Mouse (Mus musculus): ENCODE results near the gene Gm7075.
"Not testable (repeated sequence)": the region's sequence is repeated elsewhere in the genome, so short reads cannot be mapped to it uniquely, and the experiment has no call there.

The Gm7075 gene

DNA sequence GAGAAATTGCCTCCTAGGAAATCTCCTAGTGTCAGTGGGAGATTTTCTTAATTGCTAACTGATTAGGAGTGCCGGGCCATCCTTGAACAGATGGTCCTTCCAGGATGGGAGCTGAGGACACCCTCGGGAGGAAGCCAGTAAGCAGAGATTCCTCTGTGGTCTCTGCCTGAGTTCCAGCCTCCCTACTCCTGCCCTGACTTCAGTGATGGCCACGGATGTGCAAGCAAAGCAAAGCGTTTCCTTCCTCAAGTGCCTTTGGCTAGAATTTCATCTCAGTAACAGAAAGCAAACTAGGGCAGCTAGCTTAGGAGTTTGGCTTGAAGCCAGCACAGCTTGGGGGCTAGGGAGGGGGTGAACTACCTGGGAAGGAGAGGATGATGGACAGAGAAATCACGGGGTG, 4.5 kb downstream of the Gm7075 start:
- no peak for DNase-seq

DNA sequence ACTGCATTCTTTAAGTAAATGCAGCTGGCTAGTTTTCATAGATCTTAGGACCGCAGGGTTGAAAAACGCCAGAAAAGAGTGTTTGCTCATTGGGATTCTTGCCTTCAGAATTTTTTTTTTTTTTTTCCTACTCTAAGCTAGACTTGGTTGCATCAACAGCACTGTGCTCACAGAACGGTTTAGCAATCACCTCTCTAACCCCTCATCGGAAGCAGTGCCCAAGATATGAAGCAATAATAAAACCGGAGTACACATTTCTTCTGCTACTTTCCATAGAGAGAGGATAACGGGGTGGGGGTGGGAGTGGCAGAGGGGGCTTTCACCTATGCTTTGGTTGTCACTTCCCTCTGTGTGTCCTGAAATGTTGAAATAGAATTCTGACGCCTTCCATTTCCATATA, 5.7 kb downstream of the Gm7075 start:
- DNase-seq, result no peak

DNA sequence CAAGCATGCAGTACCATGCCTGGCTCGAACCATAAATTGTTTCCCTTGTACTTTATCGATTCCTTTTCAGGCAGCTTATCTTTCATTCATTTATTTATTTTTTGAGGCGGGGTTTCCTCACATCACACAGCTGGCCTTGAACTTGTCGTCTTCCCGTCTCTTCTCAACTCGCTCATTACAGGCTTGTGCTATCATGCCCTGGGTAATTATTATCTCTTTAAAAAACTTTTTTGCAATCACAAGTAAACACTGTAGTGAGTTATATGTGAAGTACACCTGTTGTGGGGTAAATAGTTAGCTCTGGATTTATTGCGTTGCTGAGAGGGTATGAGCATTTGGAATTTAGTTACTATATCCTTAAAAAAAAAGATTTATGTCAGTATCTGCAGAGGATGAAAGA, 6.3 kb downstream of the Gm7075 start:
- no peak for DNase-seq

DNA sequence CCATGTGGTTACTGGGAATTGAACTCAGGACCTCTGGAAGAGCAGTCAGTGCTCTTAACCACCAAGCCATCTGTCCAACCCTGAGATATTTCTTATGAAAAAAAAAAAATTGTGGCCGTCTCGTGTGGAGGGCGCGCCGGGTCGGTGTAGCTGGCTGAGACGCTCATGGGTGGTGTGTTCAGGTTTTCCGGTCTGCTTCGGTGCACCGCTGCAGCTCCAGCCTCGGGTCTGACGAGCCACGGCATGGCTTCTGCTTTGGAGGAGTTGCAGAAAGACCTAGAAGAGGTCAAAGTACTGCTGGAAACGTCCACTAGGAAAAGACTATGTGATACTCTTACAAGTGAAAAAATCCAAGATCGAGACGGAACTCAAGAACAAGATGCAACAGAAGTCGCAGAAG, 8.8 kb downstream of the Gm7075 start:
- no peak for DNase-seq

DNA sequence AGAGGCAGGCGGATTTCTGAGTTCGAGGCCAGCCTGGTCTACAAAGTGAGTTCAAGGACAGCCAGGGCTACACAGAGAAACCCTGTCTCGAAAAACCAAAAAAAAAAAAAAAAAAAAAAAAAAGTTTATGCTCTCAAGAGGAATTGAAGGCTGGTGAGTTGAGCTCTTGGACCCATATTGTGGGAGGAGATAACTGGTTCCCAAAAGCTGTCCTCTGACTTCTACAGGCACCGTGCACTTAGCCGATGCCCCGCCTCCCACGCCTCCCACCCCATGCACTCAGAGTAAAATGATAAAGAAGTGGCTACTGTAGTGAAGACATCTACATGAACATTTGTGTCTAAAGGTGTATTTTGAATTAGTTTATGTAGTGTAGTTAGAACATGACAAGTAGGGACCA, 9.9 kb downstream of the Gm7075 start:
- not testable (repeated sequence) for DNase-seq

DNA sequence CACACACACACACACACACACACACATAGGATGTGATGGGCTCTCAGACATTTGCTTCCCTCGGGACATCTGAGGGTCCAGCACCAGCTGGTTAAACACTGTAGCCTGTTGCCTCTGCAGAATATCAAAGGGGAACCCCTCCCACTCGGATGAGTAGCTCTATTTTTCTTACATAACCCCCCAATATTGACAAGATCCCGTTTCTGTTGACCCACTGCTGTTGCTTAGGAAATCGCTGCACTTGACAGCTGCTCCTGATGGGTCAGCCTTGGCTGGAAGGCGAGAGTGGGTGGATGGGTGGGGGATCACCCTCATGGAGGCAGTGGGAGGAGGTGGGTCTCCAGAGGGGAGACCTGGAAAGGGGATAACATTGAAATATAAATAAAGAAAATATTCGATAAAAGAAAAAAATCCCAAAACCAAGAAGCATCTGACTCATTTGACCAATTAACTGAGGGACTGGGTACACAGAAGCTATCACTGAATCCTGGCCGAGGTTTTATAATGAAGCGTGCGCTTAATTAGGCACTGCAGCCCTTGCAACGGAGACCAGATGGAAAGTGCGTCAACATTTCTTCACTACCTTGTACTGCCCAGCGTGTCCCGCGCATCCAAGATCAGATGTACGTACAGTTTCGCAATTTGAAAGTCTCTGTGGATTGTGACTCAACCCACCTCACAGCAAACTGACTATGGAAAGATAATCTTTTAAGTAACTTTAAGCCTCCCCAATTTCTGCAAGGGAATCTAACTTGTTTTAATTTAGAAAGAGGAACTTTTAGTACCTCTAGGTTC, 11.2 kb downstream of the Gm7075 start:
- DNase-seq, result no peak

DNA sequence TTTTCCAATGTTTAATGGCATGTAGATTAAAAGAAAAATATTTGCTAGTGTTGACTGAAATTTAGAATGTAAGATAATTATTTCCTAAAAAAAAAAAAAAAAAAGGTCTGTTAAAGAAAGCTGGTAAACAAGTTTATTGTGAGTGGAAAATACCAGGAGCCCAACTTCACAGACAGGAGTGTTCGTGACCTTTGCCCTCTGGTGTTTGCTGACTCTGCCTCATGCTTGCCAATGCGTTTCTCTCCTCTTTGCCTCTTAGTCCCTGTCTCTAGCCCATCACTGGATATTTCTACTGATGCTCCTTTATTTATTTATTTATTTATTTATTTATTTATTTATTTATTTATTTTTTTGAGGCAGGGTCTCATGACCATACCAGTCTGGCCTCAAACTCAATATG, 18.0 kb downstream of the Gm7075 start:
- DNase-seq, result no peak

DNA sequence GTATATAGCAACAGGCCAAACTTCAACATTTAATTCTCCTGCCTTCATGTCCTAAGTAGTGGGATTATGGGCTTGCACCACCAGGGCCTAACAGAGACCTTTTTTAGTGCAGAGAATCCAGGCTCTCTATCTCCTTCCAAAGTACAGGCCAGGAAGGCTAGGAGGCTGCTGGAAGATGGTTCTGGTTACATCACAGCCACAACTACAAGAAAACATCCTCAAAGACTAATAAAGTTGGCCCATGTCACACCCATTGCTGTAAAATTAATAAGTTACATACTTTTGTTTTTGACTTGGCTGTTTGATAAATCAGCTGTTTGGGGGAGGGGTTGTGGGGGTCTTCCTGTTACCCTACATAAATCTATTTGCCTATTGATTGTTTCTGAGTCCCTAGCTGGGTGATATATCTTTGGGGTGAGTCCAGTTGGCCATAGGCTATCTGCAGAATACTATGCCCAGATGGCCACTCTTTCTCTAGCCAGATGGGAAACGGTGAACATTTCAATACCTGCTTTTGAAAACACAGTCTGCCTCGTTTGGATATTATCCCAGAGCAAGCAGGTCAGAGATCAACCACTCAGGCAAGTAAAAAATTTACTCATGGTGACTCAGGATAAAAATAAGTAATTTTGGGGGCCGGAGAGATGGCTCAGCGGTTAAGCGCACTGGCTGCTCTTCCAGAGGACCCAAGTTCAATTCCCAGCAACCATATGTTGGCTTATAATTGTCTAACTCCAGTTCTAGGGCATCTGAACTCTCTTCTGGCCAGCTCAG, 18.7 kb downstream of the Gm7075 start:
- no peak for DNase-seq

DNA sequence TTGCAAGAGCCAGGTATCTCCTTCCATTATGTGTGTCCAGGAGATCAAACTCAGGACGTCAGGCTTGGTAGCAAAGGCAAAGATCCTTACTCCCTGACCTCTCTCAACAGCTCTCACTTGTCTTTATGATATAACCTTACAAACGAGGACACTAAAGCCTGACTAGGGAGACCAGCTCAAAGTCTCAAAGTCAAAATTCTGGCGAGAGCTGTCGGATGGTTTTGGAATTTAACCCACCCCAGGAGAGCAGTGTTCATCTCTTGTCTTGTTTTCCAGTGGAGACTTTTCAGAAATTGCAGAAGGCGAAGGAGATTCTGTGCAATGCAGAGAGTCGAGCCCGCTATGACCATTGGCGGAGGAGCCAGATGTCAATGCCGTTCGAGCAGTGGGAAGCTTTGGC, 24.6 kb downstream of the Gm7075 start:
- no peak for DNase-seq

DNA sequence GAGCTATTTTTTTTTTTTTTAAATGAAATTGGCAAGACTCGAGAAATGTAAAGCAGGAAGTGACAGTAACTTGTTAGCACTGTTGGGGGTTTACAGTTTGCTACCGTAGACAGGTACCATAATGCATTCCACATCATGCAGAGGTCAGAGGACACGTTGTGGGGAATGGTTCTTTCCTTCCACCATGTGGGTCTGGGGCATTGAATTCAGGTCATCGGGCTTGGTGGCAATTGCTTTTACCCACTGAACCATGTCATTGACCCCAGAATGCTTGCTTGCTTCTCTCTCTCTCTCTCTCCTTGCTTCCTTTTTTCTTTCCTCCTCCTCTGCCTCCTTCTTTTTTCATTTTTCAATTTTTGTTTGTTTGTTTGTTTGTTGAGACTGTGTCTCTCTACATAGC, 32.6 kb downstream of the Gm7075 start:
- no peak for DNase-seq

DNA sequence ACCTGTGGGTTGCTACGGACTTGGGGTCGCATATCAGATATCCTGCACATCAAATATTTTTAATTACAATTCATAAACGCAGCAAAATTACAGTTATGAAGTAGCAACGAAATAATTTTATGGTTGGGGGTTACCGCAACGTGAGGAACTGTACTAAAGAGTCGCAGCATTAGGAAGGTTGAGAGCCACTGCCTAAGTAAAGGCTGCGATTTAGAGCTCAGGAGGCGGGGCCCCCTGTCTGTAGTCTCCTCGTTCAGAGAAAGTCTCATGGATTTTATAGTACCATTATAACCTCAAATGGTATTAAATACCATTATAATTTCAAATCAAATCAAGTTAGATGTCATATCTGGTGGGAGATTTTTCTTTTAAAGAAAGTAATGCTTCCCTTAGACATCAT, 34.6 kb downstream of the Gm7075 start:
- DNase-seq, result no peak

DNA sequence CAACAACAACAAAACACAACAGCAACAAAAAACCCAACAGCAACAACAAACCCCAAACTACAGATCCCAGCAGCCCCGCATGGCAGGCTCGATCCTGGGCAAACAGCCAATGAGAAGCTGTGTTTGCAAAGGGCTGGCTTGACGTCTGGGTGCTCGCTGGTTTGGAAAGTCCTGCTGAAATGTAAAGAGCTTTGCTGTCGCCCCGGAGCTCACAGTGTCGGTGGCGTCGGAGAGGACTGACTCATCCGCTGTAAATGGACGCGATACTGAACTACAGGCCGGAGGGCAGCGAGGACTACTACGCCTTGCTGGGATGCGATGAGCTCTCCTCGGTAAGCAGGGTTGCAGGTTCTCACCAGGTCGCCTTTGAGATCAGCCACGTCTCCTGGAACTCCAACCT, 35.1 kb downstream of the Gm7075 start:
- peak; percentile 91 for DNase-seq

DNA sequence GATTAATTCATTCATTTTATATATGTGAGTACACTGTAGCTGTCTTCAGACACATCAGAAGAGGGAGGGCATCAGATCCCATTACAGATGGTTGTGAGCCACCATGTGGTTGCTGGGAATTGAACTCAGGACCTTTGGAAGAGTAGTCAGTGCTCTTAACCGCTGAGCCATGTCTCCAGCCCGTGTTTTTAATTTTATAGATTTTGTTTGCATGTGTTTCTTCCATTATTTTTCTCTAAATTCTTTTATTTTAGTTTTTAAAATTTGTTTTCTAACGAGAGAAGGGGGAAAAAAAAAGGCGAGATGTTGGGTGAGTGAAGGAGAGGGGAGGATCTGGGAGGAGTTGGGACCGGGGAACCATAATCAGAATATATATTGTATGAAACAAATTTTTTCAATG, 35.7 kb downstream of the Gm7075 start:
- not testable (repeated sequence) for DNase-seq

DNA sequence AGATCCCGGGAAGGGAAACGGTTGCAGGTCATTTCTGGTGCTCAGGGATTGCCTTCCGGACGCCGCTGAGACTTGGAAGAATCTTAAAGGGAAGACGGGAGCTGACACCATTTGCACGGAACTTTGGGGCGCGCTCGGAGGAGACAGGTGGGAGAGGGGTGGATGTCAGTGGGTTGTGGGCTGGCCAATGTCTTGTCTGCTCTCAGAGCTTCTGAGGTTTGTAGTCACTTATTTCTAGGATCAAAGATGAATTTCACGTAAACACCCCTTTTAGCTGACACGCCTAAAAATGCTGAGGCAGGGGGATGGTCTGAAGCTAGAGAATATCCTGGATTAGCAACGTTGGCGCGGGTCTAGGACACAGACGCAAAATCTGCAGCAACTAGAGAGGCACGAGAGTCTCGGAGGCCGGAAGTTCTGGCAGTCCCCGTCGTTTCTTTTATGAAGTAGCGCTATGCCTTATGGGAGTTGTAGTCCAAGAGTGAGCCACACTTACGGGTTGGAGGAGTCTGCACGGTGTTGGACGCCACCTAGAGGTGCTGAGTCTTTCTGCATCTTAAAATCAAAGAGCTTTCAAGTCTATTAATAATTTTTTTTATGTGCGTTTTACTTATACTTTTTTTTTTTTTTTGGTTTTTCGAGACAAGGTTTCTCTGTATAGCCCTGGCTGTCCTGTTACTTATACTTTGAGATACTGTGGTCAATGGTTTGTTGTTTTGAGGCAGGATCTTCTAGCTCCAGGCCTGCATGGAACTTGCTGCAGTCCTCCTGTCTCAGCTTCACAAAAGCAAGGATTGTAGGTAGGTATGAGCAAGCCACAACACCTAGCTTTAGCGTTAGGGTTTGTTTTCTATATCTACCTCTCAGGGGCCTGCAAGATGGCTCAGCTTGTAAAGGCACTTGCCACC, 39.0 kb downstream of the Gm7075 start, which contains the start of gene Dnajc12:
Gene Dnajc12 (plus strand): TSS at position 72 of the 908 bp plus-strand sequence.
- DNase-seq, result peak; percentile 89

DNA sequence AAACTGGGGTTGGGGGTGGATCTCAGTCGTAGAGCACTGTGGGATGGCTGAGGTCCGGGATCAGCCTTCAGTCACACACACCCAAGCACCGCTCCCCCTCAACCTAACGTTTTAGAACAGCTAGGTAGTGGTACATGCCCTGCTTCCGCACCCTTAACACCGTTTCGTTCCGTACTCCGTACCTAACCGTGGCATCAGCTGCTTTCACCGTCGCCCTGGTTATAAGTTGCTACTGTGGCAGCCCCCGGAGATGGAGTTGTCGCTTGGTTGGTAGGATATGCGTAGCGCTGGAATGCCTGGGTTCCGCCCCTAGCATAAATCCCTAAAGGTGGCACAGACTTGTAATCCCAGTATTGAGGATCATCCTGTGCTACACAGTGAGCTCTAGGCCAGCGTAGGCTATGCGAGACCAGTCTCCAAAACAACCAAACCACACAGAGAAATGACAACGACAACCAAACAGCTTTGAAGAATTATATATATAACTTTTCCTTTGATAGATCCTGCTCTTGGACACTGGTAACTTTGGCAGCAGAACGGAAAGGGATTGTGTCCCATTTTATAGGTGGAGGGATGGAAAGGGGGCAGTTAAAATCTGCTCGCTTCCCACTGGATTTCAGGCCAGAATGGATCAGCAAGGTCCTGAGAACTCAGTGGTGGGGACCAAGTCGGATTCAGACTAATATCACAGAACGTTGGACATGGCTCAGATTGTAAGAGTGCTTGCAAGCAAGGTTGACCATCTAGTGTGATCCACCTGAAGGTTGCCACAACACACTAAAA, 39.9 kb downstream of the Gm7075 start, which contains the start of gene Sirt1:
Gene Sirt1 (minus strand): TSS at position 207 of the 783 bp plus-strand sequence.
- DNase-seq, result peak; percentile 14

DNA sequence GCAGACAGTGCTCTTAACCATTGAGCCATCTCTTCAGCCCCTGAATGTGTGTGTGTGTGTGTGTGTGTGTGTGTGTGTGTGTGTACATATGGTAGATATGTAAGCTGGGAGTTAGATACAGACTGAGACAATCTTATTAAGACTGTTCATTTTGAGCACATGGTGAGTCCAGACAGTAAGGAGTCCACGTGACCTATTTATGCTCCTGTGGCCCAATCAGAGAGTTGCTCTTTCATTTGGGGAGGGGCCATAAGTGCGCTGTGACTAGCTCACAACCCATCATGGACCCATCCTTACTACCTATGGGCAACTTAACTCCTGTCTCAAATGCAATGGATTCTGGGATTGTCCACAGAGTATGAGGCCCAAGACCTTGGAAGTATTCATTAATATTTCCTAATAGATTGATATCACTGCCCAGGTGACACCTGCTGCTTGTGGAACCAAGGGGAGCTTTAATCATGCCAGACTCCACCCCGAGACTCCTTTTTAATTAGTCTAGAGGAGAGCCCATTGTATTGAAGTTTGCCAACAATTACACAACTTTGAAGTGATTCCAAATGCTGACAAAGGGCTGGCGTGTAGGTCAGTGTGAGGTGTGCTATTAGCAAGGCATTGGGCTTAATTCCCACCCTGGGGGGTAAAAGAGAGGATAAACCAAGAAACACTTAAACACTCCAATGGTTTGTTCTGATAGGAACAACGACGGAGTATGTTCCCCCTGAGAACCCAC, 42.5 kb downstream of the Gm7075 start:
- DNase-seq, result no peak

DNA sequence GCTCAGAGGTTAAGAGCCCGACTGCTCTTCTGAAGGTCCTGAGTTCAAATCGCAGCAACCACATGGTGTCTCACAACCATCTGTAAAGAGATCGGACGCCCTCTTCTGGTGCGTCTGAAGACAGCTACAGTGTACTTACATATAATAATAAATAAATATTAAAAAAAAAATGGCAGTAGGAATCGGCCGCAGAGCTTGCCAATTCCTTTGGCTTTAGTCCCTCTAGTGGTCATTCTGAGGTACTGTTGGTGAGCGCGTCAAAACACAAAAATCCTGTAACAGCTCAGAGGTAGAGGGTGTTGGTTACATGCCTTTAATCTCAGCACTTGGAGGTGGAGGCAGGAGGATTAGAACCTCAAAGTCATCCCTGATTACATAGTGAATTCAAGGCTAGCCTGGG, 44.1 kb downstream of the Gm7075 start:
- DNase-seq, result peak; percentile 39

DNA sequence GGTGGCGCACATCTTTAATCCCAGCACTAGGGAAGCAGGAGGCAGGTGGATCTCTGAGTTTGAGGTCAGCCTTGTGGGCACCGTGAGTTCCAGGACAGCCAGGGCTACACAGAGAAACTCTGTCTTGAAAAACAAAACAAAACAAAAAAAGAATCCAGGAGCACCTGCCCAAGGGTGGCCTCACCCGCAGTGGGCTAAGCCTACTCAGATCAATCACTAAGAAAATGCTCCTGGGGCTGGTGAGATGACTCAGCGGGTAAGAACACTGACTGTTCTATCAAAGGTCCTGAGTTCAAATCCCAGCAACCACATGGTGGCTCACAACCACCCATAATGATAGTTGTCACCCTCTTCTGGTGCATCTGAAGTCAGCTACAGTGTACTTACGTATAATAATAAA, 45.3 kb downstream of the Gm7075 start:
- no peak for DNase-seq
